Mouse (Mus musculus) lung, adult 2 months (tissue): Measurements from ENCODE around the gene Dnah6. TPM values are rescaled to one million over a fixed set of nuclear protein-coding genes. Genes with fewer than 3 reads are reported as not detected.

Source experiments
- DNase-seq: peaks from one replicate; pipeline ENCODE4 v3.0.0; 2022
- H3K4me1 ChIP-seq: fragments of 200-500 bp; 2 replicates; pipeline ENCODE4 v1.6.1; 2011; ENCODE audit warnings: low read length; ENCODE audit not compliant: control insufficient read depth, insufficient read depth
- H3K4me3 ChIP-seq: fragments of 200-500 bp; replicated peaks from 2 replicates; pipeline ENCODE3; 2011; ENCODE audit warnings: low read depth, mild to moderate bottlenecking, control low read depth, low read length; ENCODE audit errors: extremely low read depth
- CTCF ChIP-seq: fragments of 200-500 bp; IDR thresholded peaks from 2 replicates; pipeline ENCODE4 v1.5.1; 2011; ENCODE audit warnings: mild to moderate bottlenecking, low read length, control low read depth; ENCODE audit not compliant: insufficient read depth
- POLR2A ChIP-seq: fragments of 200-500 bp; IDR thresholded peaks from 2 replicates; pipeline ENCODE4 v1.6.1; 2011; ENCODE audit warnings: low read depth, mild to moderate bottlenecking, control low read depth, low read length, borderline replicate concordance; ENCODE audit errors: extremely low read depth
- WGBS: fragments of 180-500 bp; shearing (Covaris S2); methylation state at CpG from one replicate; pipeline ENCODE4 v1.1.7; 2018; 5-methylcytosine and 5-hydroxymethylcytosine counted together
- polyA plus RNA-seq: library from polyadenylated mRNA; depleted of rRNA; stranded (reverse); fragments of >200 nt; gene quantifications from 2 replicates; pipeline ENCODE4 v1.2.3, GENCODE M21; 2012; rRNA removed

The Dnah6 gene
- 2.6 and 3.5 TPM in 2 replicates for polyA plus RNA-seq

DNA sequence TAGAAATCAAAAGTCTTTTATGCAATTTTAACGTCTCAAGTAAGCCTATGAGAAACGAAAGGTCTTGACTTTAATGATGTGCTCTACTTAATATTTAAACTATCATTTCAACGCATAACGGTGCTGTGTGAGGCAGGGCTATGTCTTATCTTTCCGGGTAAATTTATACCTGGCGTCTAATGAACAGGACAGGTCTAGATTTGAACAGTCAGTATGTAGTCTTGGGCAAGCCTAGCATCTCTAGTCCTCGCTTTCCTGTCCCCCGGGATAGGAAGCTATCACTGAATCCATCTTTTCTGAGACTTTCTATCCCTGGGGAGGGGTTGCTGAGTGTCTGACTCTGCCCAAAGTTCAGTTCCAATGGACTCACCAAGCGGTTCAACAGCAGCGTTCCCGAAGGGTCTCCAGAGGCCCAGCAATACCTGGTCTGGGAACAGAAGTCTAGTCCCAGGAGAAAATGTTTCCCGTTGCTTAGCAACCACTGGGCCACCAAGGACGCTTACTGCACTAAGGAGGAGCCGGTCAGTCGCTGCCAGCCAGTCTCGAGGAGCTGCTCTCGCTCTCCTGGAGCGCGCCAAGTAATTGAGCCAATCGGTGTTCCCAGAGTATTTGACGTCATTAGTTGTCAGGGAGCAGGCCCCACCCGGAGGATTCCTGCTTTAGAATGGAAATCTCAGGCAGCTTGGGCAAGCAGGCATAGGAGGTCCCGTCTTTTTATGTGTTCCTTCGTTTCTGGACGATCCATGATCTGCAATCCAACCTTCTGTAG is at the start of gene Dnah6:
TSS of gene Dnah6 (minus strand) at position 463 of the 769 bp plus-strand sequence.
- DNase-seq: peak; percentile 80
- Histone ChIP-seq H3K4me3 (peak within 1 kb of the TSS; percentile 26), H3K4me1 (peaks cover 3% of the 10 kb centered on the region; the same call in 1 of the 2 replicates)
- peak; percentile 17; the same call in 1 of the 2 replicates for TF ChIP-seq POLR2A
- TF ChIP-seq CTCF: no peak
- WGBS: 30% methylated on average over 25 of the region's 25 CpGs

DNA sequence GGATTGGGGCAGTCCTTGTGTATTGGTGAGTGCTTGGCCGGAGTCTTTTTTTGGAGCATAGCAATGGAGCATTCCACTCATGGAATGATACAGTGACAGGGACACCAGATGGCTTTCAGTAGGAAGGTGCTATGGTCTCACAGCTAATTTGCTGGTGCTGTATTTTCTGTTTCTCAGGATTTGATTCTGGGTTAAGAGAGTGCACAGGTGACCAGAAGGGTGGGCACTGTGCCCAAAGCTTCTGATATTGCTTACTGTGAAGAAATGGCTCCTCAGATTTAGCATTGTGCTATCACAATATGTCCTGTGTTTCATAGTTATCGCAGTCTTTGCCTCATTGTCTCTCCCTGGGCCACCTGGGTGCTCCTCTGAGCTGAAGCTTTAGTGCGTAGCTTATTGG is 47.9 kb upstream of the Dnah6 start:
- WGBS: 93% methylated on average over 3 of the region's 3 CpGs

DNA sequence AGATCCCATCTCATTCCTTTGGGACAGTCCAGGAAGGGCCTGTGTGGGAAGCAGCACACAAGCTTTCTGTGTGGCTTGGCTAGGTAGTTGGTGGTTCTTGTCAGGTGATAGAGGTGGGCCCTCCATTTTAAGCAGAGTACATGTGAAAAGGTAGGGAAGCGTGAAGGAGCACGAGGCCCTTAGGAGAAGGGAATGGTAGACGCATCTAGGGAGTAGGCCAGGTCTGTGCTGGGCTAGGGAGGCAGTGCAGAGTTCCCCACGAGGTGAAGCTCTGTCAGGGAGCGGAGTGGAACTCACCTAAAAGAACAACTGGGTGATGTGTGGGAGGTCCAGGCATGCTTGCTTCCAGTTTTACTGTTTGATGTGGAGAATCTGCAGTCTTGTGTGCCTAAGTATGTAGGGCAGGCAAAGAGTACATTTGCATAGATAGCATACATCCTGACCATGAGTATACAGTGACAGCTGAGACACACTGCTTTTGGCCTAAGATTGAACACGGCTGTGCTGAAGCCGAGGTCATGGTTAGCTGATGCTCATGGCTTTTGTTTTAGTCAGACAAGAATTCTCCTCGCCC is 46.4 kb upstream of the Dnah6 start:
- 89% methylated on average over 8 of the region's 8 CpGs for WGBS
- Histone ChIP-seq H3K4me1 (no peaks in the 10 kb centered on the region), H3K4me3 (no peak overlapping the region)
- no peak for DNase-seq
- TF ChIP-seq CTCF (no peak), POLR2A (no peak)

More for the DNA sequence above, 47.9 kb upstream of the Dnah6 start:
- no peaks in the 10 kb centered on the region for H3K4me1 ChIP-seq
- H3K4me3 ChIP-seq: no peak overlapping the region
- TF ChIP-seq CTCF (no peak), POLR2A (no peak)
- DNase-seq: no peak

DNA sequence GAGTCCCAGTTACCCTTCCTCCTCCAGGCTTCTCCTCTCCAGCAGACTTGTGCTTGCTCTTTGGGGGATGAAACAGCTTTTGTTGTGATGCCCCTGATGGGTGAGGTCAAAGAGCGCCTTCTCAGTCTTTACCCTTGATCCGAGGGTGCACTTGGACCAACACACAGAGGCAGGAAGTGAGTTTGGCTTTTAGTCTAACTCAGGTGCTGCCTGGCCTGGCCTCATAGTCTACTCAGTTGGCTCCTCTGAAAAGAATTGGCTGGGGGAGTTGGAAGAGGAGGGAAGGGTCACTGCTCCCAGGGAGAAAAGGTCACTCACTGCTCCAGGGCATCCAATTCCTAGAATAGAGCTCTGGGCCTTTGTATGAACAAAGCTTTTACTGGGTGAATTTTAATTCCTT is 43.4 kb upstream of the Dnah6 start:
- Histone ChIP-seq H3K4me1 (no peaks in the 10 kb centered on the region), H3K4me3 (no peak overlapping the region)
- DNase-seq: no peak
- WGBS: 91% methylated on average over 2 of the region's 2 CpGs
- TF ChIP-seq CTCF (no peak), POLR2A (no peak)

DNA sequence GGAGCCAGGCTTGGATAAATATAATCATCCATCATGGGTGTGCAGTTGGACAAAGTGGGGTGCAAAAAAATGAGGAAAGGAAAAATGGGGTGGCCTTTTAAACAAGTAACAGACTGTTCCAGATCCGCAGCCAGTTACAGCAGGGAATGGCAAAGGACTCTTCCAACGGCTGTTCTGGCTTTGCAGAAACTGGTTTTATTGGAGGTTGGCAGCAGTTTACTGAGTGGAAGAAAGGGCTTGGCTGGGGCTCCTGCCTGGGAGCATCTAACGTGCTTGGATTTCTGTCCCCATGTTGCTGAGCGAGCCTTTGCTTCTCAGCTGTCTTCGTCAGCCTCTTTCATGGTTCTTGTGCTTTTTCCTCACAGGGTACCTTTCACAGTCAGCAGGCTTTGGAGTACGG is 38.7 kb upstream of the Dnah6 start:
- no peak for DNase-seq
- TF ChIP-seq POLR2A (no peak), CTCF (no peak)
- no peaks in the 10 kb centered on the region; the same call in 1 of the 2 replicates for H3K4me1 ChIP-seq
- WGBS: 90% methylated on average over 6 of the region's 6 CpGs
- H3K4me3 ChIP-seq: no peak overlapping the region

DNA sequence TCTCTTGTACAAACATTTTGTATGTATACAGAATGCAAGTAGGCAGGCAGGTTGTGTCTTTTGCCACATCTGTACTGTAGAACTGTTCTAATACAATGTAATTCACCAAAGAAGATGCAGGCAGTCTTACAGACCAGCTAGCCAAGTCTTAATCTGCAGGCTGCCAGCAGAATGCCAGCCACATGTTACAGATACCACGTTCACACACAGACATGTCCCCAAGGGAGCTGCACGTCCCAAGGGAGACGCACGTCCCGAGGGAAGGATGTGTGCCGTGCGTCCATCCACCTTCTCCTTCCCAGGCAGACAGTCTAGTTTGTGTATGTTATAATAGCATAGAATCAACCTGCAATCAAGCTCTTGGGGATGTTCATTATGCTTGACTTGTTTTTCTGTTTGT is 35.6 kb upstream of the Dnah6 start:
- Histone ChIP-seq H3K4me3 (no peak overlapping the region), H3K4me1 (peaks cover 10% of the 10 kb centered on the region)
- DNase-seq: no peak
- TF ChIP-seq POLR2A: no peak
- TF ChIP-seq CTCF: no peak
- WGBS: 91% methylated on average over 7 of the region's 7 CpGs

DNA sequence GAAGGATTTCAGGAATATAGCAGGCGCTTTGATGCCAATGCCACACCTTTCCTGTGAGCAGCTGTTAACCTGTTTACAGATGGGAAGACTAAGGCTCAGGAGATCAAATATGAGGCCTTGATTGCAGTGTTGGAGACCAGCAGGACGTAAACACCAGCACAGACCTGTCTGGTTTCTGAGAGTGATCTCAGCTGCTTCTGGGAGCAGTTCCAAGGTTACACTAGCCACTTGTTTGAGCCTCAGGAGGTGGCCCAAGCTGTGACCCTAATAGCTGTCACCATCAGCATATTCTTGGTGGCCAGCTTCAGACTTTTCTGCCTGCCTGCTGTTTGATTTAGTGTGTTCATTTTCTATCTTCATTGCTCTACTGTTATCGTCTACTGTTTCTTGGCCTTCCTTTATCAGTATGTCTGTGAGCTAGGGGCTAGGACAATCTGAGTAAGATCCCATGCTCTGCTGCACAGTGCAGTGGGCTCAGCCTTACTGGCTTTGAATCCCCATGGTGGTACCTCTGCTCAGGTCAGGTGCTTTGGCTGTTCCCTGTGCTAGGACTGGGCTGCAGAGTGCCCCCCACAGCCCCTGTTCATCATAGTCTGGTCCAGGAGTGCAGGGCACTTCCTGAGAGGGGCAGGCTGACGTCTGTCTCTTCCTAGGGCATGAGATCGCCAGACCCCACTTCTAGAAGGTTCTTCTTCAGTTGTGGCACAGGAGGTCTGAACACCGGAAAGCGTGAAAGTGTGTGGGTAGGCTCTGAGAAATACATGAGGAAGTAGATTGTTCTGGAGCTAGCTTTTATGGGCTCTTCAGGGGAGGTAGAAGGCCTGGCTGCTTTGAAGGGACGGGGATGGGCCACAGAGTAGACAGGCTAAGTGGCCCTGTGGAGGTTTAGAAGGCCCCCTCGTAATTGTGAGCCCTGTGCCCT is 33.1 kb upstream of the Dnah6 start:
- no peak for TF ChIP-seq CTCF
- no peak for TF ChIP-seq POLR2A
- peaks cover 15% of the 10 kb centered on the region for H3K4me1 ChIP-seq
- H3K4me3 ChIP-seq: no peak overlapping the region
- 54% methylated on average over 9 of the region's 9 CpGs for WGBS
- DNase-seq: no peak

DNA sequence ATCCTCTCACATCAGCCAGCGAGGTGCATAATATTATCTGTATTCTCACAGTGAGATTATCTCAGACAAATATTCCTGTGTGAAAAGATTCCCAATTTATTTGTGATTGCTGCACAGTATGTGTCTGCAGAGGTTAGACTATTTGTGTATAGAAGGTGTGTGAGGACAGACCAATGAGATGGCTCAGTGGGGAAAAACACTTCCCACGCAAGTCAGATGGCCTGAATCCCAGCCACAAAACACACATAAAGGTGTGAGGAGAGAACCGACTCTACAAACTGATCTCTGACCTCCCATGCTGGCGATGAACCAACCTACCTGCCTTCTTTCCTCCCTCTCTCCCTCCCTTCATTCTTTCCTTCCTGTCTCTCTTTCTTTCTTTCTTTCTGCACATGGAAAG is 32.1 kb upstream of the Dnah6 start:
- no peak for DNase-seq
- Histone ChIP-seq H3K4me3 (no peak overlapping the region), H3K4me1 (peaks cover 20% of the 10 kb centered on the region)
- no peak for TF ChIP-seq POLR2A
- no peak for TF ChIP-seq CTCF
- 62% methylated on average over 4 of the region's 4 CpGs for WGBS

DNA sequence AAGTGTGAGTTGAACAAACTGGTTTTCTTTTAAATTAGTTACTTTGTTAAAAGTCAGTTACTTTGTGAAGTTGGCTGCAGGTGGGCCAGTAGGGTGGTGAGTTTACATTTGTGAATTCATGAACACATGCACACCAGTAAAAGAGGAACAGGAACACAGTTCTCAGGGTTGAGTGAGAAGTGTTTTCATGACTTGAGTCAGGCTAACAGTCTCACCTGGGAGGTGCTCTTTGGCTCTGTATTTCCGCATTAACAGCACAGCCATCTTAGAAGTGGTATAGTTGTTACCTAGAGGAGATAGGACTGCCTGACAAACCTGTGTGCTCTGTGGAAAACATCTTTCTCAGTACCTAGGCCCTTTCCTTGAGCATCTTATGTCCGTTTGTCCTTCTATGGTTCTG is 31.6 kb upstream of the Dnah6 start:
- DNase-seq: no peak
- Histone ChIP-seq H3K4me1 (peaks cover 20% of the 10 kb centered on the region), H3K4me3 (no peak overlapping the region)
- TF ChIP-seq CTCF (no peak), POLR2A (no peak)
- WGBS: 94% methylated on average over 2 of the region's 2 CpGs

DNA sequence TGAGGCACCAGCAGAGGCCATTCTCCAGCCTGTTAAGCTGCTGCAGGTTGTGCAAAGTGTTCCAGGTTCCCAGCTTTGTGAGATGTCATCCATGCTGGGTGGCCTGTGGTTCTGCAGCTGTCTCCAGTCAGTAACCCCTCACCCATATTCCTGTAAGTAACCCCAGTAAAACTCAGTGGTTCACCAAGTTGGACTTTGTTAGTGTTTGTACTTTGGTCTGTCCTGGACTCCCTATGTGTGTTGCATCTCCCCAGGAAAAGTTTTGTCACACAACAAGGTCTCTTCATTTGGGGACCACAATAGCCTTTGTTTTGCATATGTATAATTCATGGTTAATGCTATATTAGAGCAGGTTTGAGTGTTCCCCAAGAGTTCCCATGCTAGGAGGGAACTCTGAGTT is 30.9 kb upstream of the Dnah6 start:
- peaks cover 20% of the 10 kb centered on the region for H3K4me1 ChIP-seq
- DNase-seq: no peak
- no peak overlapping the region for H3K4me3 ChIP-seq
- TF ChIP-seq POLR2A (no peak), CTCF (no peak)
